20 mouse cellular contexts compared by ENCODE assay signal in the genomic region with DNA sequence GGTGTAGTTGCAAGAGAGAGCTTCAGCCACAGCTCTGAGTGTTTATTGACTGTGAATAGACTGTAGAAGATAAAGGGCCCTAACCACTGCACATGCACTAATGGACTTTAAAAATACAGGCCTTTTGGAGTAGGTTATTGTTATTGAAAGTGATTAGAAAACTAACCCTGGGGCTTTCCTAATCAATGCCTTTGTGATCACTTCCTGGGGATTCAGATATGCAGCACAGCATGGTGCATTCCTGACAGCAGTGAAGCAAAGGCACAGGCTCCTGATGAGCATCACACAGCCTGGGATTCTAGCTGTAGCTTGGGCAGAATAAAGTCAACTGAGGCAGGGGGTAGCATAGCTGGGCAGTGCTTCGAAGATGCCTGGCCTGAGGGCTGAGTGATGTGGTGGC.
DNase-seq lines count a peak whose midpoint lies in the region; ATAC-seq and TF ChIP-seq lines count a peak whose summit lies in the region.
"Had no signal": no experiment of that assay in that cellular context is flagged by ENCODE, and none has a peak within 500 bp of the region (broad histone marks: within the 10 kb centered on the region; RNA-seq: fewer than 3 reads in every experiment).

No protein-coding gene starts in this region.

- H3K27me3 ChIP-seq in hindbrain, embryonic 11.5 days (ENCODE audit: control insufficient read depth, insufficient read depth, low read length), result no peaks in the 10 kb centered on the region
- H3K27me3 ChIP-seq in hindbrain, embryonic 16.5 days (replicated peaks; ENCODE audit: control insufficient read depth, insufficient read depth, low read length), result no peaks in the 10 kb centered on the region
- H3K27me3 ChIP-seq in ES-Bruce4 (ENCODE audit: control insufficient read depth, insufficient read depth, low read length, poor library complexity, severe bottlenecking), result no peaks in the 10 kb centered on the region
- H3K27me3 ChIP-seq: embryonic facial prominence, embryonic 12.5 days; heart, embryonic 12.5 days; hindbrain, embryonic 12.5 days; Patski had no signal

- TF ChIP-seq POLR2A in ES-Bruce4 (IDR thresholded peaks at IDR 0.05; ENCODE audit: insufficient read depth, low read length), result no peak

- H3K4me1 ChIP-seq in hindbrain, embryonic 11.5 days (replicated peaks; ENCODE audit: control insufficient read depth, insufficient read depth, low read length), result no peaks in the 10 kb centered on the region
- no peaks in the 10 kb centered on the region for H3K4me1 ChIP-seq in hindbrain, embryonic 16.5 days (ENCODE audit: control insufficient read depth, insufficient read depth, low read depth, low read length)
- peaks cover 4% of the 10 kb centered on the region for H3K4me1 ChIP-seq in ES-Bruce4 (ENCODE audit: control insufficient read depth, insufficient read depth, low read length)
- H3K4me1 ChIP-seq: embryonic facial prominence, embryonic 12.5 days; hindbrain, embryonic 12.5 days had no signal

- 0 out of 2 replicates have a peak, but pooled peaks have one; percentile 24 for TF ChIP-seq EP300 in ES-Bruce4 (IDR thresholded peaks at IDR 0.05; ENCODE audit: insufficient read depth, low read depth, low read length)

- no peak for DNase-seq in hindbrain, embryonic 11.5 days (ENCODE audit: low spot score)
- peak; percentile 16 for DNase-seq in WW6 (ENCODE audit: low read depth, low spot score)
- DNase-seq in kidney, adult 8-10 months, result no peak
- DNase-seq in lung, adult 18-20 months, result no peak
- DNase-seq: adrenal gland, postnatal 14 days; cerebellum, adult 11-12 months; cerebellum, adult 9-10 months; cerebellum, postnatal 25 days; gastrocnemius, postnatal 10 days; heart, adult 2 months; heart, postnatal 36 days had no signal

- no peak overlapping the region for H3K27ac ChIP-seq in hindbrain, embryonic 11.5 days (ENCODE audit: low read depth, low read length)
- H3K27ac ChIP-seq in hindbrain, embryonic 16.5 days (ENCODE audit: low read depth, low read length), result no peak overlapping the region
- no peak overlapping the region for H3K27ac ChIP-seq in ES-Bruce4 (ENCODE audit: insufficient read depth, low read length)
- H3K27ac ChIP-seq: embryonic facial prominence, embryonic 12.5 days; heart, adult 2 months; hindbrain, embryonic 12.5 days; hindbrain, postnatal 0 days had no signal

- no peak overlapping the region for H3K4me3 ChIP-seq in hindbrain, embryonic 11.5 days (ENCODE audit: low read depth, low read length)
- no peak overlapping the region for H3K4me3 ChIP-seq in hindbrain, embryonic 16.5 days (ENCODE audit: low read length)
- H3K4me3 ChIP-seq in ES-Bruce4 (ENCODE audit: low read depth, low read length), result no peak overlapping the region
- H3K4me3 ChIP-seq: embryonic facial prominence, embryonic 12.5 days; heart, adult 2 months; heart, embryonic 12.5 days; hindbrain, embryonic 12.5 days had no signal

- 19% methylated on average over 1 of the region's 1 CpGs for WGBS in hindbrain, embryonic 11.5 days
- WGBS in hindbrain, embryonic 16.5 days, result 3% methylated on average over 1 of the region's 1 CpGs

- H3K4me2 ChIP-seq in hindbrain, embryonic 11.5 days (replicated peaks; ENCODE audit: low read depth, low read length), result no peak overlapping the region
- H3K4me2 ChIP-seq in hindbrain, embryonic 16.5 days (ENCODE audit: low read length), result no peak overlapping the region
- H3K4me2 ChIP-seq: embryonic facial prominence, embryonic 12.5 days; heart, embryonic 12.5 days; hindbrain, embryonic 12.5 days had no signal

- no peaks in the 10 kb centered on the region for H3K36me3 ChIP-seq in hindbrain, embryonic 11.5 days (ENCODE audit: control insufficient read depth, insufficient read depth, low read length)
- H3K36me3 ChIP-seq in hindbrain, embryonic 16.5 days (ENCODE audit: control insufficient read depth, insufficient read depth, low read length), result no peaks in the 10 kb centered on the region
- no peaks in the 10 kb centered on the region for H3K36me3 ChIP-seq in ES-Bruce4 (ENCODE audit: control insufficient read depth, insufficient read depth, low read length, poor library complexity, severe bottlenecking)
- H3K36me3 ChIP-seq: embryonic facial prominence, embryonic 12.5 days; heart, embryonic 12.5 days; hindbrain, embryonic 12.5 days had no signal

- no peak overlapping the region for H3K9ac ChIP-seq in hindbrain, embryonic 11.5 days (ENCODE audit: low read depth, low read length)
- no peak overlapping the region for H3K9ac ChIP-seq in hindbrain, embryonic 16.5 days (ENCODE audit: low read depth, low read length)
- H3K9ac ChIP-seq in ES-Bruce4 (ENCODE audit: low read depth, poor library complexity, severe bottlenecking), result no peak overlapping the region
- H3K9ac ChIP-seq: embryonic facial prominence, embryonic 12.5 days; heart, embryonic 12.5 days; hindbrain, embryonic 12.5 days had no signal

- no peaks in the 10 kb centered on the region for H3K9me3 ChIP-seq in hindbrain, embryonic 11.5 days (ENCODE audit: control insufficient read depth, low read length)
- no peaks in the 10 kb centered on the region for H3K9me3 ChIP-seq in hindbrain, embryonic 16.5 days (ENCODE audit: control insufficient read depth, low read length)
- no peaks in the 10 kb centered on the region for H3K9me3 ChIP-seq in ES-Bruce4 (replicated peaks; ENCODE audit: control insufficient read depth, insufficient read depth, low read length, poor library complexity, severe bottlenecking)
- H3K9me3 ChIP-seq: embryonic facial prominence, embryonic 12.5 days; heart, embryonic 12.5 days; hindbrain, embryonic 12.5 days had no signal

- 0 out of 2 replicates have a peak, but pooled peaks have one; percentile 27 for ATAC-seq in hindbrain, embryonic 11.5 days (ENCODE audit: low FRiP score)
- no peak for ATAC-seq in hindbrain, embryonic 16.5 days
- ATAC-seq in megakaryocyte progenitor cell, adult 5-6 weeks (replicated peaks; ENCODE audit: poor library complexity), result 0 out of 2 replicates have a peak, but pooled peaks have one; percentile 5
- ATAC-seq: forebrain, embryonic 16.5 days; hindbrain, postnatal 0 days; Patski had no signal

- TF ChIP-seq CTCF in ES-Bruce4 (IDR thresholded peaks at IDR 0.05; ENCODE audit: low read depth, low read length), result no peak
